Mouse (Mus musculus) layer of hippocampus, postnatal 25 days (tissue): ENCODE data around the gene Trnt1. TPM values are rescaled to one million over a fixed set of nuclear protein-coding genes. Genes with fewer than 3 reads are reported as not detected.

Source experiments
- total RNA-seq, 2 experiments: library from RNA; stranded (reverse); gene quantifications; 2 replicates each; pipeline ENCODE4 v1.2.3; 2021

Trnt1 gene
- total RNA-seq, 2 experiments from 2014 or later, result 48.0 to 51.7 TPM

Other genes starting within 250 kb of the Trnt1 start
- not detected for gene Il5ra, start 20.1 kb upstream of the Trnt1 start, total RNA-seq
- gene Crbn, start 31.0 kb downstream of the Trnt1 start, total RNA-seq, result 100 to 1,000 TPM in 1 of 2 experiments, 10 to 100 TPM in 1; 97.4 to 111 TPM